9 mouse cellular contexts compared by ENCODE assay signal in genomic region chr14:60529646-60530347, GRCm38 (mm10).
A peak's percentile ranks its signal among the peaks of the same experiment; 100 is the strongest.
DNase-seq lines count a peak whose midpoint lies in the region; ATAC-seq and TF ChIP-seq lines count a peak whose summit lies in the region.
"Had no signal": no experiment of that assay in that cellular context is flagged by ENCODE, and none has a peak within 500 bp of the region (broad histone marks: within the 10 kb centered on the region; RNA-seq: fewer than 3 reads in every experiment).

No protein-coding gene starts in this region.

- H3K27ac ChIP-seq in ES-Bruce4 (ENCODE audit: insufficient read depth, low read length): no peak overlapping the region
- H3K27ac ChIP-seq in forebrain, embryonic 10.5 days: peak overlapping the region; percentile 77
- no peak overlapping the region for H3K27ac ChIP-seq in limb, embryonic 15.5 days
- H3K27ac ChIP-seq: liver, embryonic 15.5 days had no signal

- intact Hi-C loops in heart, postnatal 10 days (cut with DNase I): loop anchor here (2.0 to 5.0 kb wide), 2 partner anchors 68 to 105 kb away; partner anchors contain the start of gene Spata13
- intact Hi-C loops in heart, postnatal 36 days (cut with DNase I): loop anchor here (2.0 to 5.0 kb wide), 4 partner anchors 33 to 243 kb away; no protein-coding TSS in a partner anchor
- intact Hi-C loops in left cerebral cortex, postnatal 10 days (cut with DNase I): no loop called here

- peak; percentile 33 for TF ChIP-seq CTCF in ES-Bruce4 (IDR thresholded peaks at IDR 0.05; ENCODE audit: low read depth, low read length)

- peak; percentile 30 to 39 for DNase-seq in heart, postnatal 10 days
- DNase-seq in heart, postnatal 36 days: no peak
- DNase-seq in forebrain, embryonic 10.5 days (ENCODE audit: extremely low spot score, low spot score): no peak
- no peak for DNase-seq in adrenal gland, adult 8-10 months
- DNase-seq in left cerebral cortex, postnatal 10 days (ENCODE audit: extremely low spot score in 1 of 2, low spot score in 2 of 2): no peak

- no peak for TF ChIP-seq POLR2A in ES-Bruce4 (IDR thresholded peaks at IDR 0.05; ENCODE audit: insufficient read depth, low read length)

- H3K4me3 ChIP-seq in ES-Bruce4 (ENCODE audit: low read depth, low read length): no peak overlapping the region
- H3K4me3 ChIP-seq in forebrain, embryonic 10.5 days: no peak overlapping the region
- H3K4me3 ChIP-seq in limb, embryonic 15.5 days: no peak overlapping the region
- H3K4me3 ChIP-seq: liver, embryonic 15.5 days had no signal

- H3K9ac ChIP-seq in ES-Bruce4 (ENCODE audit: low read depth, poor library complexity, severe bottlenecking): no peak overlapping the region
- H3K9ac ChIP-seq in limb, embryonic 15.5 days: no peak overlapping the region
- H3K9ac ChIP-seq: liver, embryonic 15.5 days had no signal

- H3K4me1 ChIP-seq in ES-Bruce4 (ENCODE audit: control insufficient read depth, insufficient read depth, low read length): no peaks in the 10 kb centered on the region
- peaks cover 54% of the 10 kb centered on the region for H3K4me1 ChIP-seq in forebrain, embryonic 10.5 days
- peaks cover 18% of the 10 kb centered on the region for H3K4me1 ChIP-seq in limb, embryonic 15.5 days
- H3K4me1 ChIP-seq: liver, embryonic 15.5 days had no signal

- no peaks in the 10 kb centered on the region for H3K9me3 ChIP-seq in ES-Bruce4 (replicated peaks; ENCODE audit: control insufficient read depth, insufficient read depth, low read length, poor library complexity, severe bottlenecking)
- H3K9me3 ChIP-seq in forebrain, embryonic 10.5 days: peaks cover 8% of the 10 kb centered on the region; the same call in 1 of the 2 replicates
- H3K9me3 ChIP-seq in limb, embryonic 15.5 days: no peaks in the 10 kb centered on the region
- H3K9me3 ChIP-seq: liver, embryonic 15.5 days had no signal

- no peak overlapping the region for H3K4me2 ChIP-seq in limb, embryonic 15.5 days
- H3K4me2 ChIP-seq: liver, embryonic 15.5 days had no signal

- no peak for TF ChIP-seq EP300 in ES-Bruce4 (IDR thresholded peaks at IDR 0.05; ENCODE audit: insufficient read depth, low read depth, low read length)

- no peaks in the 10 kb centered on the region for H3K27me3 ChIP-seq in ES-Bruce4 (ENCODE audit: control insufficient read depth, insufficient read depth, low read length, poor library complexity, severe bottlenecking)
- no peaks in the 10 kb centered on the region for H3K27me3 ChIP-seq in forebrain, embryonic 10.5 days (ENCODE audit: poor library complexity, severe bottlenecking)
- no peaks in the 10 kb centered on the region for H3K27me3 ChIP-seq in limb, embryonic 15.5 days
- H3K27me3 ChIP-seq: liver, embryonic 15.5 days had no signal

- 53% methylated on average over 7 of the region's 7 CpGs for WGBS in forebrain, embryonic 10.5 days
- 44% methylated on average over 6 of the region's 7 CpGs for WGBS in limb, embryonic 15.5 days

- peak; percentile 62; the same call in 1 of the 2 replicates for ATAC-seq in limb, embryonic 15.5 days (ENCODE audit: insufficient number of reproducible peaks, low FRiP score, low TSS enrichment, low read depth)
- ATAC-seq in megakaryocyte progenitor cell, adult 5-6 weeks (replicated peaks; ENCODE audit: poor library complexity): no peak

- no peaks in the 10 kb centered on the region for H3K36me3 ChIP-seq in ES-Bruce4 (ENCODE audit: control insufficient read depth, insufficient read depth, low read length, poor library complexity, severe bottlenecking)
- H3K36me3 ChIP-seq in forebrain, embryonic 10.5 days (replicated peaks): peaks cover 6% of the 10 kb centered on the region
- H3K36me3 ChIP-seq in limb, embryonic 15.5 days: no peaks in the 10 kb centered on the region
- H3K36me3 ChIP-seq: liver, embryonic 15.5 days had no signal

Comparison
In these comparisons a context has a peak if more than half of its experiments do, and no peak if none do; other contexts are left out.
1. DNase-seq: peak in heart, postnatal 10 days (2 of 2); none in heart, postnatal 36 days (0 of 2), forebrain, embryonic 10.5 days (single experiment), adrenal gland, adult 8-10 months (single experiment) and left cerebral cortex, postnatal 10 days (0 of 2).